Mouse (Mus musculus) right cerebral cortex, postnatal 10 days (tissue): ENCODE measurements around the gene Gbe1.

Source experiments
- DNase-seq, 2 experiments: peaks; one replicate each; pipeline ENCODE4 v3.0.0; 2021; ENCODE audit warnings: low spot score in 2 of 2

The Gbe1 gene

DNA sequence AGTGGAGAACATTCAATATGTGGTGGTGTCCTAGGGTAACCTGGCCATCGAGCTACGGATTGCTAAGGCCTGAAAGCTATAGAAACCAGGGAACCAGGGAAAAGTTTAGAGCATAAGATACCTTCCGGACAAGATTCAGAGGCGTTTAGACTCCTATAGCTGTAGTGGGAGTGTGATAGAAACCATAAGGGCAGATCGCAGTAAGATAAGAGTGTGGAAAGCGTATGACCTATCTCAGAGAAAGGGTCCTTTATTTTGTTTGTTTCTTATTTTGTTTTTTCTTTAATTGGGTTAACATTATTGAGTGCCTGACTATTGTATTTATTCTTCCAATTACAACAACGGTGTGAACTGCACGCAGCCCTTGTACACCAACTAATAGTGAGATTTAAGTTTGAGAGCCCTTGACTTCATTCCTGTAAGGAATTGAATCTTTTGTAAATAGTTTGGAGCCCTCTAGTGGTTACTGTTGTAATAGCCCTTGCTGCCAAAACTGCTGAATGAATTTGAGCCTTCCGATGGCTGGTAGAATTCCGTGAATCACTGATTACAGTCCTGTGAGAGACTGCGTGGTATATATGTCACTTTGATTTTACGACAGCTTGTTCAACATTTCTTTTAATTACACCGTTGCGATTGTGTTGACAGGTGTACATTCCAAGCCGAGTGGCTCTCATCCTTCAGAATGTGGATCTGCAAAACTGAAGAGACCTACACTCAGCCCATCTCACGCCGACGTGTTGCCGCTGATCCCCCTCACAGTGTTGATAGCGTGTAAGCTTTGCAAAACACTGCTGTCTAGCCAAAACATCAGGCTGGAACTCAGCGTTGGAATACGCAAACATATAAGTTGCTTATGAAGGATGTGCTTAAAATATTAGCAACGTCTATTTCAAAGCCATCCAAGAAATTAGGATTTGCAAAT is 254.9 kb downstream of the Gbe1 start:
- DNase-seq, result peak; percentile 75 to 80

- peak; percentile 87 to 93 for DNase-seq
These were observed 272.2 kb downstream of the Gbe1 start for GRCm38 (mm10) chr16:70585964-70586363.

DNA sequence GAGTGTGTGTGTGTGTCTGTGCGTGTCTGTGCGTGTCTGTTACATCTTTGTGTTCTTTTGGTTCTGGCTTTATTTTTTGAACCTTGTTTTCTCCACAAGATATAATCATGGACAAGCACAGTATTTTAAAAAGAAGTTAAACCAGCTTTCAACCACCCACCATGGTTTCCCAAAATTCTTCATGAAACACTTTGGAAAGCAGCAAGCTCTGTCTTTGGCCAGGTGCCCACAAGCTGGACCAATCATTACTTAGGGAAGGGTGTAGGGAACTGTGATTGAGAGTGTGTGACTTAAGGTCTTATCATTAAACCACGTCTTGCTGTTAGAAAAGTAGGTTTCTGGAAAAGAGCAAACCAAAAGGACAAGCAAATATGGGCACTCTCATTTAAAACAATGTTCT is 288.6 kb downstream of the Gbe1 start:
- DNase-seq, result peak; percentile 71 to 75

DNA sequence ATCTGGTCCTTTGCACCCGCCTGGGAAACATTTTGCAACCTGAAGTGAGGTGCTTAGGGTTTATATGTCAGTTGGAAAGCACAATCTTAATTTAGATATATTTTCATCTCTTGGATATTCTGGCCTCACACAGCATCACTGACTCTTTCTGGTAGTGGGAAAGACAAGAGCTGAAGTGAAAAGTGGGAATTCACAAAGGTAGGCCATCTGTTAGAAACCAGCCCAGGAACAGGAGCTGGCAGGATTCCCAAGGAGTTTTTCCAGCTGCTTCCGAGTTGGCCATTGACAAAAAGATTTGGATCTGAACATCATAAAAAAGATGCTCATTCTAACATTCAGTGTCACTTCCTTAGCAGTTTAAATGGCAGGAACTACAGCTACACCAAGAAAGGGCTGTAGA is 294.6 kb downstream of the Gbe1 start:
- no peak for DNase-seq

- DNase-seq, result no peak
These were observed 303.9 kb downstream of the Gbe1 start for GRCm38 (mm10) chr16:70617691-70618090.

DNA sequence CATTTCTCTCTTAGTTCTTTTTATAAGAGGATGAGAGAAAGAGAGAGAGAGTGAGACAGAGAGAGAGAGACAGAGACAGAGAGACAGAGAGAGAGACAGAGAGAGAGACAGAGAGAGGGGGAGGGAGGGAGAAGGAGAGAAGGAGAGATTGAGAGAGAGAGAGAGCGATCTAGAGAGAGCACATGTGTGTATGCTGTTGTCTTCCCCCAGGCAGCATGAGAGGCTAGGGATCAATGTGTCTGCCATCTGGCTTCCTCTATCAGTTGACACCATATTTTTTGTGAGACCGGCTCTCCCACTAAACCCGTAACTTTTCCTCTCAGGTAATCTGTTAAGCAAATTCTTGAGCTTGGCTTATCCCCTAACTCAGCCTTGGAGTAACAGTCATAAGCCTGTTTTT is 304.4 kb downstream of the Gbe1 start:
- no peak for DNase-seq
